Mouse (Mus musculus) ES-Bruce4 (cell line): ENCODE results near the gene Pgap3. TPM values are rescaled to one million over a fixed set of nuclear protein-coding genes. Genes with fewer than 3 reads are reported as not detected.
A peak's percentile ranks its signal among the peaks of the same experiment; 100 is the strongest.

Experiments used
- H3K27ac ChIP-seq: 2 replicates; pipeline ENCODE4 v1.5.1; 2012; ENCODE audit warnings: low read length, inconsistent platforms; ENCODE audit not compliant: insufficient read depth
- H3K27me3 ChIP-seq: 2 replicates; pipeline ENCODE4 v1.6.1; 2012; ENCODE audit warnings: mild to moderate bottlenecking, low read length, inconsistent platforms; ENCODE audit not compliant: control insufficient read depth, poor library complexity, insufficient read depth, severe bottlenecking
- H3K36me3 ChIP-seq: 2 replicates; pipeline ENCODE4 v1.6.1; 2012; ENCODE audit warnings: inconsistent platforms, mild to moderate bottlenecking, low read length, moderate library complexity; ENCODE audit not compliant: control insufficient read depth, poor library complexity, insufficient read depth, severe bottlenecking
- H3K4me1 ChIP-seq: one replicate; pipeline ENCODE4 v1.8.1; 2011; ENCODE audit warnings: low read length; ENCODE audit not compliant: control insufficient read depth, insufficient read depth
- H3K4me3 ChIP-seq: 2 replicates; pipeline ENCODE4 v1.5.1; 2011; ENCODE audit warnings: low read depth, mild to moderate bottlenecking, low read length
- H3K9ac ChIP-seq: 2 replicates; pipeline ENCODE4 v1.6.1; 2012; ENCODE audit warnings: low read depth, mild to moderate bottlenecking, inconsistent platforms; ENCODE audit not compliant: poor library complexity, severe bottlenecking
- H3K9me3 ChIP-seq: replicated peaks from 2 replicates; pipeline ENCODE4 v1.6.1; 2012; ENCODE audit warnings: mild to moderate bottlenecking, low read length, inconsistent platforms; ENCODE audit not compliant: control insufficient read depth, poor library complexity, insufficient read depth, severe bottlenecking
- CTCF ChIP-seq: IDR thresholded peaks from one replicate; pipeline ENCODE4 v1.8.1; 2011; ENCODE audit warnings: low read depth, low read length
- EP300 ChIP-seq: IDR thresholded peaks from 2 replicates; pipeline ENCODE4 v1.6.1; 2011; ENCODE audit warnings: low read depth, low read length; ENCODE audit not compliant: insufficient read depth
- POLR2A ChIP-seq: IDR thresholded peaks from one replicate; pipeline ENCODE4 v1.8.1; 2011; ENCODE audit warnings: low read length; ENCODE audit not compliant: insufficient read depth
- polyA plus RNA-seq: library from polyadenylated mRNA; stranded (reverse); fragments of >200 nt; gene quantifications from 2 replicates; pipeline ENCODE4 v1.2.4, GENCODE M21; 2011; ENCODE audit warnings: low read depth; ENCODE audit not compliant: missing spikeins, insufficient read depth, insufficient read length

The Pgap3 gene
- polyA plus RNA-seq, 1 experiment = 5.0 TPM

DNA sequence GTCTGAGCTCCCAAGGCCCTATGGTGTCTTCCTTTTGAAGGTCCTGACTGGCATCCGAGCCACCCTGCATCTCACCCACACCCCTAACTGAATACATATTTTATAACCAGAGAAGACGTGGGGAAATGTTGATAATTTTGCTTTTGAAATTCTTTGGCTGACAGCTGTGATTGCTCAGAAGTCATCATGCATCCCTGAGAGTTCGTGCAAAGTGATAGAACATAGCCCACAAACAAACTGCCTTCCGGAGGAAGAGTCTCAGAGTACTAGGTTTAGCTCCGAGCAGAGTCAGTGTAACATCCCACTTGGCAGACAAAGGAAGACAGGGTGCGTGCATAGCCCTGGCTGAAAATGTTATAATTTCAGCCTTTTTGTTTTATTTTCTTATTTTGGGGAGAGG lies 27.0 kb downstream of the Pgap3 start:
- Histone ChIP-seq H3K27ac (no peak overlapping the region), H3K4me1 (peaks cover 4% of the 10 kb centered on the region), H3K9me3 (no peaks in the 10 kb centered on the region), H3K9ac (no peak overlapping the region), H3K27me3 (no peaks in the 10 kb centered on the region), H3K4me3 (no peak overlapping the region), H3K36me3 (no peaks in the 10 kb centered on the region; the same call in 1 of the 2 replicates)
- TF ChIP-seq EP300 = no peak
- no peak for TF ChIP-seq CTCF
- no peak for TF ChIP-seq POLR2A

DNA sequence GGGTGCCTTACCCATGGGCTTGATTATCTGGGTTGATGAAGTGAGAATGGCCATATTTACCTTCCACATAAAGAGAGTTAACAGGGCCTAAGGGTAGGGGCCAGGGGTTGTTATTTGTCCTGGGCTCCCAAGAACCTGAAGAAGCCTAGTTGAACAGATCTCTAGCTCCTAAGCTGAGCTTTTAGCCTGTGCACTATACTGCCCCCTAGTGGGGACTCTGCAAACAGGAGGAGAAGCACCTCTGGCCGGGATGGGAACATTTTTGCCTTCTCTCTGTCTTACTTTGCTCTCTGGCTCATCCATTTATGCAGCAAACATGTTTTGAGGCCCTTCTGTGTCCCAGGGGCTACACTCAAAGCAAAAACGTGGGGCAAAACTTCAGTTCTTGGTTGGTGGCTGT lies 27.9 kb downstream of the Pgap3 start:
- no peak overlapping the region for H3K27ac ChIP-seq
- H3K4me3 ChIP-seq = no peak overlapping the region
- H3K36me3 ChIP-seq = no peaks in the 10 kb centered on the region; the same call in 1 of the 2 replicates
- no peaks in the 10 kb centered on the region for H3K27me3 ChIP-seq
- no peak overlapping the region for H3K9ac ChIP-seq
- peaks cover 4% of the 10 kb centered on the region for H3K4me1 ChIP-seq
- H3K9me3 ChIP-seq = no peaks in the 10 kb centered on the region
- TF ChIP-seq CTCF = peak; percentile 85
- no peak for TF ChIP-seq EP300

DNA sequence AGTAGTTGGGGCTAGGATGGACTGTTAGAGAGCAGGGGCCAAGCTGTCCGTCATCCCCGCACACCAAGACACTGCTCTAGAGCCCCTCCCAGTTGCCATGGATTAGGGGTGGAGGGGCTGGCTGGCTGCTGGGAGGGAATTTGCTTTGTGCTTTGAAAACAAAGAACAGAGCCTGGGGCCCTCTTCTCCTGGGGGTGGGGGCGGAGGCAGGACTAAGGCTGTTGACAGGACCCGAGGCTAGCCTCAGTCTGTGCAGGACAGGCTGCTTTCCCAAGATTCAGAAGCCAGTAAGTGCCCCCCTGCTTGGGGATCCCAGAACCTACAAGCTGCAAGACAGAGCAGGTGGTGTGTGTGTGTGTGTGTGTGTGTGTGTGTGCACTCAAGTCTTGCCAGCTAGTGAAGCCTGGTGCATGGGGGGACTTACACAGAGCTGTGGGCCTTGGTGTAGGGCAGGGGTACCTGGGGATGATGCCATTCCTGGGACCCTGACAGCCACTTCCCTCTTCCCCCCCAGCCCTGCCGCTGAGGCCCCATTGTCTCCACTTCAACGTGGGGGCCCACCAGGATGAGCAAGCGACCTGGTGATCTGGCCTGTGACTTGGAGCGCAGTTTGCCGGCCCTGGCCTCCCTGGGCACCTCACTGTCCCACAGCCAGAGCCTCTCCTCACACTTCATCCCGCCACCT lies 28.6 kb downstream of the Pgap3 start:
- Histone ChIP-seq H3K4me1 (peaks cover 4% of the 10 kb centered on the region), H3K36me3 (no peaks in the 10 kb centered on the region), H3K27ac (no peak overlapping the region), H3K27me3 (no peaks in the 10 kb centered on the region), H3K9me3 (no peaks in the 10 kb centered on the region), H3K4me3 (no peak overlapping the region), H3K9ac (no peak overlapping the region)
- TF ChIP-seq POLR2A = no peak

DNA sequence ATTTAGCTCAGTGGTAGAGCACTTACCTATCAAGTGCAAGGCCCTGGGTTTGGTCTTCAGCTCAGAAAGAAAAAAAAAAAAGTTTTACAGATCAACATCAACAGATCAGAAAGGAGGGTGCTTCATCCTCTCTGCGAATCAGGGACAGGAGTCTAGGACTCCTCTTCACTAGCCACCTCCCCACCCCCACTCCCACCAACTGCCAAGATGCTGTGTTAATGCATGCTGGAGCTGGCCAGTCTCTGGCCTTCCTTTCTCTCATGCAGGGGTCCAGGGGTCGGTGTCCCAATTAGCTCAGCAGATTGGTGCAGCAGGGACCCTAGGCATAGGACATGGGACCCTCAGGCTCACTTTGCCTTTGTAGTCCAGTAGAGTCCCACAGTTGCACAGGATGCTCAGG lies 29.7 kb downstream of the Pgap3 start:
- no peak for TF ChIP-seq CTCF
- no peak for TF ChIP-seq POLR2A
- TF ChIP-seq EP300 = no peak
- Histone ChIP-seq H3K36me3 (no peaks in the 10 kb centered on the region), H3K27ac (no peak overlapping the region), H3K9ac (no peak overlapping the region), H3K4me3 (no peak overlapping the region), H3K27me3 (no peaks in the 10 kb centered on the region), H3K4me1 (peaks cover 4% of the 10 kb centered on the region), H3K9me3 (no peaks in the 10 kb centered on the region)

DNA sequence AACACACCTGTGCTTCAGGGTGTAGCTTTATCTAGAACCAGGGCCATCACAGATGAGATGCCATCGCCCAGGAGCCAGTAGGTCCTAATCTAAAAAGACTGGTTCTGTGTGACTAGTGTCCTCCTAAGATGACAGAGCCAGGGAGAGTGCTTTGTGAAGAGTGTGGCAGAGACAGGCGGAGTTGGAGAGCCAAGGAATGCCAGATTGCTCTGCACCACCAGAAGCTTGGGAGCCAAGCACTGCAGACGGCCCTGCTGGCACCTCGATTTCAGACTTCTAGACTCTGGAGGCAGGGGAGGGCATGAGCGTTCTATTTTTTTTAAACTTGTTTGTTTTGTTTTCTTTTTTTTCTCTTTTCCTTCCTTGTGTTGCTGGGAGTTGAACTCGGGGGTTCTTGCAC lies 31.0 kb downstream of the Pgap3 start:
- no peaks in the 10 kb centered on the region for H3K36me3 ChIP-seq
- no peak overlapping the region for H3K27ac ChIP-seq
- H3K9me3 ChIP-seq = no peaks in the 10 kb centered on the region
- H3K9ac ChIP-seq = no peak overlapping the region
- TF ChIP-seq POLR2A (no peak), CTCF (no peak), EP300 (no peak)
- H3K4me1 ChIP-seq = peaks cover 4% of the 10 kb centered on the region
- no peak overlapping the region for H3K4me3 ChIP-seq
- H3K27me3 ChIP-seq = no peaks in the 10 kb centered on the region

DNA sequence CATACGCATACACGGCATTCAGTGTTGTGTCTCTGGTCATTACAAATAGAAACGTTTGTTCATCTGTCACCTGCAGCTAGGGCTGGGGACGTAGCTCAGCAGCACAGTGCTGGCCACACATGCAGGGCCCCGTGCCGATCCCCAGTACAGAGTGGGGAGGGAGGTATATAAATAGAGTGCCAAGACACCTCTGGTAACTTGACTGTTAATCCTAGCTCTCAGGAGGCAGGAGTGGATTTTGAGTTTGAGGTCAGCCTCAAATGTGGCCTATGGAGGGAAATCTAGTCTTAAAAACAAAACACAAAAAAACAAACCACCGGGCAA lies 32.5 kb downstream of the Pgap3 start:
- Histone ChIP-seq H3K4me1 (peaks cover 4% of the 10 kb centered on the region), H3K36me3 (no peaks in the 10 kb centered on the region), H3K27me3 (no peaks in the 10 kb centered on the region), H3K9me3 (no peaks in the 10 kb centered on the region), H3K4me3 (no peak overlapping the region), H3K27ac (no peak overlapping the region), H3K9ac (no peak overlapping the region)
- no peak for TF ChIP-seq POLR2A
- TF ChIP-seq CTCF = no peak
- TF ChIP-seq EP300 = no peak
